Mouse (Mus musculus) thymus, adult 2 months (tissue): ENCODE results near the gene Ankle2. TPM values are rescaled to one million over a fixed set of nuclear protein-coding genes. Genes with fewer than 3 reads are reported as not detected.

Source experiments
- DNase-seq: peaks from one replicate; pipeline ENCODE4 v3.0.0; 2021
- H3K27ac ChIP-seq: fragments of 200-500 bp; 2 replicates; pipeline ENCODE4 v1.5.1; 2012; ENCODE audit warnings: low read length, control low read depth; ENCODE audit not compliant: control insufficient read depth, insufficient read depth
- H3K27me3 ChIP-seq: fragments of 200-500 bp; 2 replicates; pipeline ENCODE4 v1.6.1; 2012; ENCODE audit warnings: mild to moderate bottlenecking, low read length, moderate library complexity, mixed read lengths; ENCODE audit not compliant: control insufficient read depth, insufficient read depth
- H3K36me3 ChIP-seq: fragments of 200-500 bp; 2 replicates; pipeline ENCODE4 v1.6.1; 2012; ENCODE audit warnings: mild to moderate bottlenecking, low read length, moderate library complexity; ENCODE audit not compliant: control insufficient read depth, insufficient read depth
- H3K4me1 ChIP-seq: fragments of 200-500 bp; replicated peaks from 2 replicates; pipeline ENCODE4 v1.6.1; 2012; ENCODE audit warnings: low read length; ENCODE audit not compliant: control insufficient read depth, insufficient read depth
- H3K4me3 ChIP-seq: fragments of 200-500 bp; 2 replicates; pipeline ENCODE4 v1.5.1; 2012; ENCODE audit warnings: mild to moderate bottlenecking, low read length, control low read depth, moderate library complexity; ENCODE audit not compliant: control insufficient read depth, insufficient read depth
- CTCF ChIP-seq: fragments of 200-500 bp; IDR thresholded peaks from 2 replicates; pipeline ENCODE4 v1.5.1; 2012; ENCODE audit warnings: mild to moderate bottlenecking, control low read depth, low read length, moderate library complexity, borderline replicate concordance; ENCODE audit not compliant: control insufficient read depth, poor library complexity, insufficient read depth; ENCODE audit errors: extremely low read depth
- POLR2A ChIP-seq: fragments of 200-500 bp; IDR thresholded peaks from 2 replicates; pipeline ENCODE4 v1.6.1; 2012; ENCODE audit warnings: mild to moderate bottlenecking, low read length, control low read depth, moderate library complexity; ENCODE audit not compliant: control insufficient read depth, poor library complexity, insufficient read depth; ENCODE audit errors: extremely low read depth
- WGBS: fragments of 180-500 bp; shearing (Covaris S2); methylation state at CpG from one replicate; pipeline ENCODE4 v1.1.7; 2018; 5-methylcytosine and 5-hydroxymethylcytosine counted together
- polyA plus RNA-seq: library from polyadenylated mRNA; depleted of rRNA; stranded (reverse); fragments of >200 nt; gene quantifications from 2 replicates; pipeline ENCODE4 v1.2.3, GENCODE M21; 2012; rRNA removed

The Ankle2 gene
- polyA plus RNA-seq, 1 experiment, result 12.9 TPM

- Histone ChIP-seq H3K4me3 (no peak overlapping the region), H3K27me3 (no peaks in the 10 kb centered on the region), H3K36me3 (peaks cover 4% of the 10 kb centered on the region; the same call in 1 of the 2 replicates), H3K27ac (no peak overlapping the region), H3K4me1 (peaks cover 7% of the 10 kb centered on the region)
- WGBS, result 65% methylated on average over 2 of the region's 2 CpGs
- TF ChIP-seq CTCF, result no peak
- no peak for TF ChIP-seq POLR2A
- DNase-seq, result no peak
These were observed 56.3 kb downstream of the Ankle2 start for GRCm38 (mm10) chr5:110287084-110287475.

- TF ChIP-seq CTCF (no peak), POLR2A (no peak)
- Histone ChIP-seq H3K36me3 (peaks cover 11% of the 10 kb centered on the region), H3K4me1 (no peaks in the 10 kb centered on the region), H3K27me3 (no peaks in the 10 kb centered on the region), H3K4me3 (no peak overlapping the region), H3K27ac (no peak overlapping the region)
- 91% methylated on average over 1 of the region's 1 CpGs for WGBS
- DNase-seq, result no peak
These were observed 60.8 kb downstream of the Ankle2 start for GRCm38 (mm10) chr5:110291649-110292048.

DNA sequence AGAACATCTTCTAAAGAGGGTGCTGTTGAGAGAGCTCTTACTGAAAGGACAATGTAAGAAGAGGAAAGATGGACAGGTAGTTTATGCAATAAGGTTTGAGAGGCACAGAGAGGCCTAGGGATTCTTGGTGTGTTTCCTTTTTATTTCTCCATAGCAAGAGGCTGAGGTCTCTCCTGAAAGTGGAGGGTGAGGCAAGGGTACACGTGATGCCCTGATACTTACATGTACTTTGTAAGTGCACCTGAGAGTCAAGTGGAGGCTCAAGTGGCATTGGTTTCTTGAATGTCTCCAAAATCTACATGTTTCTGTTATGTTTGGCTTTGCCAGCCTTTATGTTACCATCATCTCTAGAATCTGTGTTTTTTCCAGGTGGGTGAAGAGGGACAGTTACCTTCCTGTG, 65.8 kb downstream of the Ankle2 start:
- no peaks in the 10 kb centered on the region for H3K27me3 ChIP-seq
- no peak overlapping the region for H3K27ac ChIP-seq
- no peak for DNase-seq
- peaks cover 21% of the 10 kb centered on the region for H3K36me3 ChIP-seq
- H3K4me3 ChIP-seq, result no peak overlapping the region
- no peak for TF ChIP-seq CTCF
- TF ChIP-seq POLR2A, result no peak
- 94% methylated on average over 1 of the region's 1 CpGs for WGBS
- H3K4me1 ChIP-seq, result no peaks in the 10 kb centered on the region

GRCm38 (mm10) chr5:110300591-110300990, 69.8 kb downstream of the Ankle2 start:
- TF ChIP-seq POLR2A (no peak), CTCF (no peak)
- peaks cover 22% of the 10 kb centered on the region for H3K36me3 ChIP-seq
- DNase-seq, result no peak
- no peak overlapping the region for H3K27ac ChIP-seq
- H3K27me3 ChIP-seq, result no peaks in the 10 kb centered on the region
- no peaks in the 10 kb centered on the region for H3K4me1 ChIP-seq
- H3K4me3 ChIP-seq, result no peak overlapping the region
- WGBS, result 93% methylated on average over 2 of the region's 2 CpGs

Other genes with a start within 250 kb of the Ankle2 start
- 5.0 and 6.4 TPM in 2 replicates for gene Zfp932, start 234.5 kb upstream of the Ankle2 start, polyA plus RNA-seq
- gene Gm17655, start 158.5 kb upstream of the Ankle2 start, polyA plus RNA-seq, result 0.32 and 0.98 TPM in 2 replicates
- gene Gm35315, start 136.6 kb upstream of the Ankle2 start, polyA plus RNA-seq, result 0.30 and 0.31 TPM in 2 replicates
- 3.9 and 5.0 TPM in 2 replicates for gene Plcxd1, start 131.0 kb upstream of the Ankle2 start, polyA plus RNA-seq
- 260 and 301 TPM in 2 replicates for gene Gtpbp6, start 122.8 kb upstream of the Ankle2 start, polyA plus RNA-seq
- gene Zfp605, start 120.9 kb upstream of the Ankle2 start, polyA plus RNA-seq, result 0.73 and 0.80 TPM in 2 replicates
- 180 and 185 TPM in 2 replicates for gene Chfr, start 95.2 kb upstream of the Ankle2 start, polyA plus RNA-seq
- gene Golga3, start 54.3 kb upstream of the Ankle2 start, polyA plus RNA-seq, result 11.5 and 12.3 TPM in 2 replicates
- 38.0 and 40.8 TPM in 2 replicates for gene Pgam5, start 38.9 kb downstream of the Ankle2 start, polyA plus RNA-seq
- 3.5 and 4.7 TPM in 2 replicates for gene Pxmp2, start 55.2 kb downstream of the Ankle2 start, polyA plus RNA-seq
- gene Pole, start 55.3 kb downstream of the Ankle2 start, polyA plus RNA-seq, result 27.5 and 36.4 TPM in 2 replicates
- gene P2rx2, start 112.2 kb downstream of the Ankle2 start, polyA plus RNA-seq, result 0.77 and 0.84 TPM in 2 replicates
- 0.28 and 0.73 TPM in 2 replicates for gene Lrcol1, start 113.7 kb downstream of the Ankle2 start, polyA plus RNA-seq
- 129 and 200 TPM in 2 replicates for gene Fbrsl1, start 217.5 kb downstream of the Ankle2 start, polyA plus RNA-seq